Mouse (Mus musculus) testis, postnatal 10 days (tissue): Measurements from ENCODE around the gene Grin2b.
"Not testable (repeated sequence)": the region's sequence is repeated elsewhere in the genome, so short reads cannot be mapped to it uniquely, and the experiment has no call there.

Experiments used
- DNase-seq: peaks from one replicate; pipeline ENCODE4 v3.0.0; 2021; ENCODE audit warnings: low spot score

The Grin2b gene

DNA sequence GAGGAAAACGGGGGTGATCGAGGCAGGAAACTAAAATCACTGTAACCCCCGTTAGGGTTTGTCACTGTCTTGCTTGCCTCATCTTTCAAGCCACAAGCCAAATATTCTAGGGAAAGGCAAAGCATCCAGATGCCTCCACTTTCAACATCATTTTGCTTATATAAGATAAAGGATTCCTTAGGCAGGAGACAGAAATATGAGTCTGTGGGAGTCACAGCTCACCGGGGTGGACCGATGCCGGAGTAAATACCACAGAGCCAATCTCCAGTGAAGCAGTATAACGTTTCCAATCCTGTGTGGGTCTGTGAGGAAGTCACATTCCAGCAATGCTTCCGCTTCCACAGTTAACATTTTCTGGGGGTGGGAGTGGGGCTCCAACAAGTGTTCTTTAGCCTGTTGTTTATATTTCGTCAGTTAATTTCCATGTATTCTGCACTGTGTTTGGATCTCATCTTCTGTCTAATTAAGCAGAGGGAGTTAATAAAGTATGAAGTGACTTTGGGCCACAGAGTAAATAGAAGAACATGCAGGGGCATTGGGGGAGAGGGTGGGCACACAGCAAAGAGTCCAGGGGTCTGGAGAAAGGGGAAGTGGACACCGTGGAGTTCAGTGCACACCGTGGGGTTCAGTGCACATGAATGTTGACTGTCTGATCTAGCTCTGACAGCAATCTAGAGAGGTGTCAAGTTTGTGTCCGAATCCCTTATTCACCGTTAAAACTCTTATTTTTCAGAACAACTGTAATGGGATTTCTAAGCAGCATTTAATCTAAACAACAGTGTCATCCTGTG lies 374.9 kb downstream of the Grin2b start:
- DNase-seq = no peak

DNA sequence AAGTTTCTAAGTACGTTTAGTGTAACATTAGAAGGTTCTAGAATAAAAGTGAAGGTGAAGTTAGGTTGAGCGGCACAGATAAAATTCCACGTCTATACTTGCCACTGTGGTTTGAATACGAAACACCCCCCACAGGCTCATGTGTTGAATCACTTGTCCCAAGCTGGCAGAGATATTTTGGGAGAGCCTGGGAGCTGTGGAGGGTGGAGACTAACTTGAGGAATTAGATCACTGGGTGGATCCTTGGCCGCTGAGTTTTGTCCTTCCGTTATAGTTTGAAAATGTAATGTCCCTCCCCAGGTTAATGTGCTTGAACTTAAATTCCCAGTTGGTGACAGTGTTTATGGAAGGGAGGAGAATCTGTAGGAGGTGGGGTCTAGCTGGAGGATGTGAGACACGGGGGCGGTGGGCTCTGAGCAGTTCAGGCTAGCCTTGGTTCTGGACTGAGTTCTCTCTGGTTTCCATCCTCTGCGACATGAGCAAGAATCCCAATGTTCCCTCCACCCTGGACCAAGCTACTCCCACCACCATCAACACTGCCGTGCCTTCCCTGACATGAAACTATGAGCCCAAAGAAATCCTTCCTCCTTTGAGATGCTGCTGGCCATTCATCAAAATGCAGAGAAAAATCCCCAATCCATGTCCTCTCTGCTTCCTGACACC lies 375.8 kb downstream of the Grin2b start:
- no peak for DNase-seq

DNA sequence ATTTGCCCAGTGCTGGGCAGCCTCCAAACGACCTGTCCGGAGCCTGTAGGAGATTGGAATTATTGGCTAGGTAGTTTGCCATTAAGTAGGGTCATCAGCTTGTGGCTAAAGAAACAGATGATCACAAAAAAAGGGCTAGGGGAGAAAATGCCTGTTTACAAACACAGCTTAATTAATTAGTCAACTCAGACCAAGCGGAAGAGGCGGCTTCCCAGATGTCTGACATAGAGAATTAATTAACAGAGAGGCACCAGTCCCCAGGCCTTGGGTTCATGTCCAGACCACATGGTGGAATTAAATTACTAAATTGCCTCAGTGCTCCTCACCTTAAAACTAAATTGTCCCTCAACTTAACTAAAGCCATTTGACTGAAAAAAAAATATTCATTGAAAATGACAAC lies 376.4 kb downstream of the Grin2b start:
- no peak for DNase-seq

DNA sequence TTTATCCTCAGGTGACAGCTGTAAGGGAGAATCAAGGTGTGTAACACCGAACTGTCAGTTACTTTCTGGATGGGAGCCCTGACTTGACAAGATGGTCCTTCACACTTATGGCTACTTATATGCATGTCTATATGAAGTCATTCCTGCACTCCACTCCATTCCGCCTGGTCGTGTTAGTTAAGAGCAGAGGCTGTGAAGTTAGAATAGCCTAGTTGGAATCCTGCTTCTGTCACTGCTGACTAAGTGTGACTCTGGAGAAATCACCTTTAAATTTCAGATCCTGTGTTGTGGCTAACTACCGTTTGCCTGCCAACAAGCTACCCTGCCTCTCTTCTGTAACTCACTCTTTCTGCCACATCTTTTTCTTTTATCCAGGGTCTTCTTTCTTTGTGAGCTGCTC lies 381.9 kb downstream of the Grin2b start:
- no peak for DNase-seq

DNA sequence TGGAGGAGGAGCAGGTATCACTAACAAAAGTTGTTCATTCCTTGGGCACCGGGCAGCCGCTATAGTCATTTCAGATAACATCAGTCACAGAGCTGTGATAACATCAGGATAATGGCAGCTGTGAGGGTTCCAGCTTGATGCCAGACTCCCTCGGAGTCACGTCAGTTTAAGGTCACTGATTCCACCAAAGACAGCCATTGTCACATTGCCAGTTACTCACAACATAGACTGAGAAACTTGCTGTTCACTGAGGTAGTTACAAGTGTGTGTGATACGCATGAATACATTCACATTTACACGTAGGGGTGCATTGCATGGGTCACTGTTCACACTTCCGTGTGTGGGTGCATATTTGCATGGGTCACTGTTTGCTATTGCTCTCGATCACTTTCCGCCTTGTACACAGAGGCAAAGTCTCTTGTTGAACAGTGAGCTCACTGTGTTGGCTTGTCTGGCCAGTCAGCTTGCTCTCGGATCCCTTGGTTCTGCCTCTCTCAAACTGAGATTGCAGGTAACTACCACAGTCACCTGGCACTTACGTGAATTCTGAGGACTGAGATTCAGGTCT lies 383.6 kb downstream of the Grin2b start:
- no peak for DNase-seq

DNA sequence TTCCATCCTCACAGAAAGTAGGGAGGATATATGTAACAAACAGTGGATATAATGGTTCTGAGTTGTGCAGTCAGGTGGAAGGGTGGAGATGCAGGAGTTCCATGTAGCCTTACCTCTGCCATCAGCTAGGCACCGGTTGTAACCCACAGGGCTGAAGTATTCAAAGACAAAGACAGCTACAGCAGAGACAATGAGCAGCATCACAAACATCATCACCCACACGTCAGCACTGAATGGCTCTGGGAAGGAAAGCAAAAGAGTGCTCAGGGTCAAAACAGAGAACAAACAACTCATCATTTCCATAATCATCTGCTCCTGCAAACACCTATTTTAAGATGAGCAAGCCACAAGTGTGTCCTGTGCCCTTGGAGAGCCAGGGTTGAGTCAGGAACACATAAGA lies 398.6 kb downstream of the Grin2b start:
- DNase-seq = no peak

DNA sequence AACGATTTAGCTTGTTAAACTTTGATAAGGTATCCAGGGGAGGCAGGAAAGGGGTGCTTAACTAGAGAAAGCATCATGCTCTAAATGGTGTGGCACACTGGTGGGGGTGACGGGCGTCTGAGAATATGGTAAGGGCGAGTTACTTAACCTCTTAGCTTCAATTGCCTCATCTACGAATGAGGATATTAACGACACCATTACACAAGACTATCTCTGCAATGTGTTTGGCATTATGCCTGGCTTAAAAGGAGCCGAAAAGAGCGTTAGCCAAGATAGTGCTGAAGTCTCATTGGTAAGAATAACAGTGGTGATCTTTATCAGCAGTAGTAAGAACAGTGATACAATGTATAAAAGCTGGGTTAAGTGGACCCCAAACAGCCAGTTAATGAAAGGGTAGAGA lies 405.7 kb downstream of the Grin2b start:
- DNase-seq = no peak

DNA sequence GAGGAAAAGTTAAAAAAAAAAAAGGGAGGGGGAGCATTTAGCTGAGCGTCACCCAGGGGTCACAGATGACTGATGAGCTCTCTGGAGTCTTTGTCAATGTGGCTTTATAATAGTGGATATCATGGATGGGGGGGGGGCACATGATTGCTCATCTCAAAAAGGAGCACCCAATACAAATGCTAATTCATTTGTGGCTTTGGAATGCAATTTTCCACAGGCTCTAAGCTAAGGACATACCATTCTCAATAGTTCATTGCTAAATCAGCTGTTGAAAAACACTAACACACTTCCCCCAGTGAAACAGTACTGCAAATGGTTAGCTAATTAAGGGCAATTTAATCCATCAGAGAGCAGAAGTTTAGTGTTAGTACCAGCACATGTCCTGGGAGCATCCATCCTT lies 414.6 kb downstream of the Grin2b start:
- no peak for DNase-seq

DNA sequence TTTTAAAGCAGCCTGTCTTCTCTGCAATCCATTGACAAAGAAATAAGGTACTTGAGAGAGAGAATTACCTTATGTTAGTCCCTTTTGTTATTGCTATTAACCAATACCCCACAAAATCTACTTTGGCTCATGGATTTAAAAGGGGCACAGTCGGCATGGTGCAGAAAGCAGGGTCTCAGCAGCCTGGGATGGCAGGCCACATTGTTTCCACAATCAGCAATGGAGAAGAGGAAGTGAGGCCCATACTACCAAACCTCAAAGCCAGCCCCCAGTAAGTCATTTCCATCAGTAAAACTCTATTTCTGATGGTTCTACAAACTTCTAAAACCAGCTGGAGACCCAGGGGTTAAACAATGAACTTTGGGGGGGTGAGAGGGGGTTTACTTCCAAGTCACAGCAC lies 417.2 kb downstream of the Grin2b start:
- no peak for DNase-seq

DNA sequence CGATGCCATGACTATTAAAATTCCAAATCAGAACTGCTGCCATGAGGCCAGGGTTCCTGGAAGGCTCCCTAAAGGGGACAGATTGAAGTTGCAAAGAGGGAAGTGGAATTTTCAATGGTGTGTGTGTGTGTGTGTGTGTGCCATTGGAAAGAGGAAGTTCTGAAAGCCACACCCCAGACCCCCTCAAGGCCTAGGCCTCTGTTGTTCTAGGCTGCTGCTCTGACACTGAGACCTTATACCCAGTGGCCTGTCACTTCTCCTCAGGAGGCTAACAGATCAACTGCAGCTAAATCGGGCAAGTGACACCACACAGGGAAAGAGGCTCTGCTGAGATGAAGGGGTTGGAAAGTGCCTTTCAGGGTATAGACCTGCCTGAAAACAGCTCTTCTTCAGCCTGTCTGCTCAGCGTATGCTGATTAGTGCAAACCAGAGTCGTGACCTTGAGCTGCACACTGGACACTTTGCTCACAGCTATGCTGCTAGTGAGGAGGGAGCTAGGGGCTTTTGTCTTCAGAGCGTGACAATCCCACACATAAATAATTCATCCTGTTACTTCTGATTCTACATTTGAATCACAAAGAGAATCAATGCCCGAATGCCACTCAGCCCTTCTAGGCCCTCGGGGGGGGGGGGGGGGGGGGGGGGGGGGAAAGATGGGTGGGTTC lies 424.8 kb downstream of the Grin2b start:
- DNase-seq = no peak

DNA sequence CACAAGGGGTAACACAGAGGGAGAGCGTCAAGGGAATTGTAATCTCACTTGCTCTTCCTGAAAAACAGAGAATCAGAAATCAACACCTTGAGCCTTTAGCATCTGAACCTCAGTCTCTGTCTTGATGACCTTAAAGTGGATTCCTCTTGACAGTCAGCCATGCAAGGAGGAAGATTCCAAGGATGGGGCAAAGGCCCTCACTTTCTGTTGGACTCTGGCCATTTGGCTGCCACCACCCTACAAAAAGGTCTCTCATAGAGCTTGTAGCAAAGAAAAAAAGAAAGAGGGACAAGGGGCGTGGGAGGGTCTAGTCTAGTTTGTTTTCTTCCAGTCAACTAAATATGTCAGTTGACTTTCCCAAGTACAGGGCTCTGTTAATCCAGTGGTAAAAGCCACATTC lies 427.7 kb downstream of the Grin2b start:
- DNase-seq = no peak

DNA sequence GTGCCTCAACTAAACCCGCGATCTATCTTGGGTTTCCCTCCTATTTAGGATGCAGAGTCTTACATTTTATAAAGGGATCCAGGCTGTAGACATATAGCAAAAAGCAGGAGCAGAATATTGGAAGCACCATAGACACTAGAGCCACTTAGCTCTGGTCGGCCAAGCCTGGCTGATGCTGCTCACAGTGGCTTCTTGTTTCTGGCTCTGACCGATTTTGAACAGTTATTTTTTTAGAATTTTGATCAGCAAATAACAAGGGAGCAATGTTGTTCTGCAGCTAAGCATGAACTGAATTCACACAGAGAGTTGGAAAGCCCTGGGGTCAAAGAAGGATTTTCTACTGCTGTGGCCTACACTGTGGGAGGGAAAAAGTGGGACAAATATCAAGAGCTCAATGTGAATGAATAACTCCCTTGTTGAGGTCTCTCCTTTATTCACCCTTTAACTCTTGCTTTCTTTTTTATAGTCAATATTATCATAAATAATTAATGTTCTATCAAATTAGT lies 439.0 kb downstream of the Grin2b start:
- DNase-seq = no peak

DNA sequence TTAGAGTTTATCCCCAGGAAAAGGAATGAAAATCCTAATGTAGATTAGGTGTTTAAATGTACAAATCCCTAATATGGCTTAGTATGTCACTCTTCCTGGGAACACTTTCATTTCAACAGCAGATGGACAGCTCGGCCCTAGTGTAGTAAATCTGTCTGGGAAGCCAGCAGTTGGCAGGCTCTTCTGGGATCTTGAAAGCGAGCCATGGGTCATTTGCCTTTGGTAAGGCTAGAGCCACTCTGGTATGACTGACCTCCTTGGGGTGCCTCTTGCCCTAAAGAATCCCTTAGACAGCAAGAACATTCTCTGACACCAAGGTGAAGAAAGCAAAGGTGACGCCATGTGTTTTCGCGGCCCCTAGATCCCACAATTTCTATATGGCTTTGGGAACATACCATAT lies 446.2 kb downstream of the Grin2b start:
- DNase-seq = no peak

DNA sequence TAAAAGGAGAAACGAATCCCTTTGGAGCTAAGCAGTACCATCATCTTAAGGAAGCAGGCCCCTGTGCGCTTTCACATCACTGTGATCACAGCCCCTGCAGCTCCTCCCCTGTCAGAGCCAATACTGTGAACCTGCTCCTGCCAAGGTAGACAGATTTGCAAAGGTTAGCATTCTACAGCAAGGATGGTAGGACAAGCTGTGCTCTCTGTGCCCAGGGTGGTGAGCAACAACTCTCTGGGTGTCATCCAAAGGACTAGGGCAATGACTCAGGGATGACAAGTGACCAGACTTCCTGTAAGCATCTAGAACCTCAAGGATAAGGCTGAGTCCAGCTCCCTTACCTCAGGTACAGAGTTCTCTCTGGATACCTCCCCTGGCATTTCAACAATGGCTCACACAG lies 451.6 kb downstream of the Grin2b start:
- DNase-seq = no peak

DNA sequence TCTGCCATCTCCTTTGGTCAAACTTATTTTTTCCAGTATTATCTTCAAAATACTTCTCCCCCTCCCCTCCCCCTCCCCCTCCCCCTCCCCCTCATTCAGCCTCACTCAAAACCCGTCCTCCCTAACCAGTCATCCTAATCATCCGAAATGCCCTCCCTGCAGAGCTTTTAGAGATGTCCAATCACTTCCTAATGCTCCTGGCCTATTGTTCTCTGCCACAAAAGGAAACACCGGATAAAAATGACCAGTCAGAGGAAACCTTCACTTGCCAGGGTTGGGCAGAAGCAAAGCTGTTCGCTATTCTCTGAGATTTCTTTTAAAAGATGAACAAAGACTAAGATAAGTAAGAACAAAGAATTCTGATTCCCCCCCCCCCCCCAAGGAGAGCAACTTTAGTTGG lies 458.4 kb downstream of the Grin2b start:
- DNase-seq = no peak

DNA sequence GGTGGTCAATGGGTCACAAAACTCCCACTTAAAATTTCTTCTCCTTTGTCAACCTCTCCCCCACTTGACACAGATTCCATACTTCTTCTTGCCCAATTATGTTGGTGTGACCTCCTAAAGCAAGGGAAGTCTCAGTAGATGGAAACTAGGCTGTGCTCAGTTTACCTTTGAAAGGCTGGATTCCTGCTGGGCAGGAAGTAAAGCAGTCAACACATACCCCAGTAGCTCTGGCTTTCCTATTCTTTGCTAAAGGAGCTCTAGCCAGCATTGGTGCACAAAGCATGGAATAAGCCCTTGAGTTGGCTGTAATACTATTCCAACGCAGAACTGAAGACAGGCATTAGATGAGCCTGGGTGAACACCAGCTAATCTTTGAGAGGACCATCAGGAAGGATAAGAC lies 459.1 kb downstream of the Grin2b start:
- DNase-seq = no peak

DNA sequence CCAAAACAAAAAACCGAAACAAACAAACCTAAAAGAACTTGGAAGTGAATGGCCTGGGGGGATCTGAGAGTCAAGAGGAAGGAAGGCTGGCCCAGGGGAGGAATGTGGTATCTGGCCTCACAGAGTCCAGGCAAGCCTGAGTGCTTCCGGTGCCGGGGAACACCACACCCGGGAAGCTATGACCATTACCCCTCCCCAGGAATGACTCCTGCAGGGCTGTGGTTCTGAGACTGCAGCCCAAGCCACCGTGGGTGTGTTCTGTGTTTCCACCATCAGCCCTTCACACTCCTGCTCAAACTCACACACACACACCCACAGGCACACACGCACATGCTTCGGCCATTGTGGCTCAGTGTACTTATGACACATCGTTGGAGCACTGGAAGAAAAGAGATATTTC lies 459.6 kb downstream of the Grin2b start:
- no peak for DNase-seq

DNA sequence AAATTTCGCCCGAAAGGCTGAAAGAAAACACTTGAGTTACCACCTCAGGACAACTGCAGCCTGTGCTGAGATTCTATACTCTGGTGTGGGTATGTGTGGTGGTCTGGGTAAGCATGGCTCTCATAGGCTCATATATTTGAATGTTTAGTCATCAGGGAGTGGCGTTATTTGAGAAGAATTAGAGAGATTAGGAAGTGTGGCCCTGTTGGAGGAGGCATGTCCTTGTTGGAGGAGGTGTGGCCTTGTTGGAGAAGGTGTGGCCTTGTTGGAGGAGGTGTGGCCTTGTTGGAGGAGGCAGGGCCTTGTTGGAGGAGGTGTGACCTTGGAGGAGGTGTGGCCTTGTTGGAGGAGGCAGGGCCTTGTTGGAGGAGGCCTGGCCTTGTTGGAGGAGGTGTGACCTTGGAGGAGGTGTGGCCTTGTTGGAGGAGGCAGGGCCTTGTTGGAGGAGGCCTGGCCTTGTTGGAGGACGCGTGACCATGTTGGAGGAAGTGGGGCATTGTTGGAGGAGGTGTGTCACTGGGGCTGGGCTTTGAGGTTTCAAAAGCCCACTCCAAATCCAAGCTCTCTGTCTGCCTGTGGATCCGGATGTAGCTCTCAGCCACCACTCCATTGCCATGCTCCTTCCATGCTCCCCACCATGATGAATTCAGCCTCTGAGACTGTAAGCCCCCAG lies 466.3 kb downstream of the Grin2b start:
- not testable (repeated sequence) for DNase-seq

DNA sequence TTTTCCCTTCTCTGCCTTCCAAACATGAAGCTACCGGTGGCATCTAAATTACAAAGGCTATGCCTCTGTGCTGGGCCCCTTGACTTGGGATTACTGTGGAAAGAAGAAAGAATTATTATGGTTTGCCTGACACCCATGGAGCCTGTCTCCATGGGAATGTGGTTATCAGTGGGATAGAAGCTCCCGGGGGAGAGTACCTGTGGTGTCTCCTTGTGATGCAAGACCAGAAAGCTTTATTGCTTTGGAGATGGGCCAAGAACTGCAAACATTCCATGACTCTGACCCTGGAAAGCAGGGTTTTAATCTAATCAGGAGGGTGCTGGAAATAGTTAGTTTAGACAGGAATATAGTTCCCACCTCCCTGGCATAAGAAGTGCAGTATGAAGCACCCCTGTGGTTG lies 469.7 kb downstream of the Grin2b start:
- DNase-seq = no peak

DNA sequence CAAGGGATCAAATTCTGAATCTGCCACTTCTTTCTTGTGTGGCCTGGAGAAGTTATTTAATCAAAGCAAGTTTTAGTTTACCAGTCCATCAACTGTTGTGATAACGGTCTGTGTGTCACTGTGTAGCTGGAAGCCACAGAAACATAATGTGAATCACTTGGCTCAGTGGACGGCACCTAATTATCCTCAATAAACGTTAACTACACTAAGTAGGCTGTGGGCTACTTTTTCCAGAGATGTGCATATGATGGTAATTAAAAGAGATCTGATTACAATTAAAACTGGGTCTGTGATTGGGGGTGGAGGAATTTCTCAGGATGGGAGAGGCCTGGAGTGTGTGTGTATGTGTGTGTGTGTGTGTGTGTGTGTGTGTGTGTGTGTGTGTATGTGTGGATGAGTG lies 471.9 kb downstream of the Grin2b start:
- no peak for DNase-seq

DNA sequence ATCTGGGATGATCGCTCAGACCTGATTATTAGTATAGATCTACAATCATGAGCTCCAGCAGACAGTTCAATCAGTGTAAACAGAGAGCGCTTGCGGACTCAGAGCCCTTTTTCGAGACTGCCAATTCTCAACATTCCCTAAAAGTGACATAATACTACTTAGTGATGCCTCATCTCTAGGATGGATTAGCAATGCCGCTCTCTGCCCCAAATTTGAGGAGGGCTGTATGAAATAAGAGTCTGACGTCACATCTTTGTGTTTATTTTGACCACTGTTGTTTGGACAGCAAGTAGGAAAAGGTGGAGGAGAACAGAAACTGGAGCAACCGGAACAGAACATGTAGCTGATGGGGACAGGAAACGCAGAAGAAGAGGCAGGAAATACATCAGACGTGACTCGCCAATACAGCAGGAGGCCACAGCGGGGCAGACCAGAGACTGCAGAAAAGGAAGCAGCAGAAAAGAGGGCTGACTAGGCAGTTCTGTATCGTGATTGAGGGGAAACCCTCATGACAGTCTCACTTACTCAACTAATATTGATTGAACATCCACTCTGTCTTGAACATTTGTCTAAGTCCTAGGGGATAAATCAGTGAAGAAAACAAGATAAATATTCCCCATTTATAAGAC lies 472.5 kb downstream of the Grin2b start:
- no peak for DNase-seq

DNA sequence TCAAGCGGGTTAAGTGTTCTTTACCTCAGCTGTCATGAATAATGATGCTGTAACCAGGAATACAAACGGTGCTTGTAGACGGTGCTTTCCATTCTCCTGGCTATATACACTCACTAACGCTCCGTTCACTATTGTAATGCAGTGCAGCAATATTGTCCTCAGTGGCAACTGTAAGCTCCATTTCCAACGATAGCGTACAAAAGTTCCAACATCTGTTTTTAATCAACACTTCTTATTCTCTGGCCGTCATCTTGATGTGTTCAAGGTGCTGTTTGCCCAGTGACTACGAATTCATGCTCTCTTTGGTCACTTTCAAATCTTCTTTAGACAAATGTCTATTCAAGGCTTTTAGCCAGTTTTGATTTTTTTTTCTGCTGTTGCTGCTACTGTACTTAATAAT lies 480.8 kb downstream of the Grin2b start:
- DNase-seq = no peak
